Mouse (Mus musculus) bone marrow macrophage, adult 2 months (primary cell): Measurements from ENCODE around the gene Nudcd3. TPM values are rescaled to one million over a fixed set of nuclear protein-coding genes. Genes with fewer than 3 reads are reported as not detected.

Source experiments
- H3K27ac ChIP-seq: 2 replicates; pipeline ENCODE4 v1.5.1; 2012; ENCODE audit warnings: low read depth, low read length; ENCODE audit not compliant: insufficient read depth
- H3K4me1 ChIP-seq: 2 replicates; pipeline ENCODE4 v1.6.1; 2012; ENCODE audit warnings: low read length; ENCODE audit not compliant: control insufficient read depth, insufficient read depth
- H3K4me3 ChIP-seq: 2 replicates; pipeline ENCODE4 v1.5.1; 2012; ENCODE audit warnings: mild to moderate bottlenecking, low read length, moderate library complexity; ENCODE audit not compliant: insufficient read depth
- CTCF ChIP-seq: IDR thresholded peaks from 2 replicates; pipeline ENCODE4 v1.5.1; 2012; ENCODE audit warnings: low read depth, mild to moderate bottlenecking, low read length, moderate library complexity
- POLR2A ChIP-seq: IDR thresholded peaks from 2 replicates; pipeline ENCODE4 v1.6.1; 2012; ENCODE audit warnings: mild to moderate bottlenecking, low read depth, low read length, borderline replicate concordance
- polyA plus RNA-seq: library from polyadenylated mRNA; stranded (reverse); fragments of >200 nt; gene quantifications from 2 replicates; pipeline ENCODE4 v1.2.4, GENCODE M21; 2012; ENCODE audit not compliant: missing spikeins, insufficient read depth, insufficient read length

Gene Nudcd3
- polyA plus RNA-seq, 1 experiment, result 30.6 TPM

GRCm38 (mm10) chr11:6132886-6133285 is 67.3 kb downstream of the Nudcd3 start:
- Histone ChIP-seq H3K4me3 (no peak overlapping the region), H3K4me1 (no peaks in the 10 kb centered on the region), H3K27ac (no peak overlapping the region)
- TF ChIP-seq CTCF (no peak), POLR2A (no peak)

GRCm38 (mm10) chr11:6130578-6130977 is 69.6 kb downstream of the Nudcd3 start:
- no peak overlapping the region for H3K27ac ChIP-seq
- no peaks in the 10 kb centered on the region for H3K4me1 ChIP-seq
- H3K4me3 ChIP-seq, result no peak overlapping the region
- TF ChIP-seq POLR2A (no peak), CTCF (no peak)

GRCm38 (mm10) chr11:6123605-6124120 is 76.6 kb downstream of the Nudcd3 start:
- H3K27ac ChIP-seq, result no peak overlapping the region
- H3K4me3 ChIP-seq, result no peak overlapping the region
- no peaks in the 10 kb centered on the region for H3K4me1 ChIP-seq
- no peak for TF ChIP-seq CTCF

- Histone ChIP-seq H3K27ac (no peak overlapping the region), H3K4me3 (no peak overlapping the region), H3K4me1 (no peaks in the 10 kb centered on the region)
- TF ChIP-seq POLR2A, result no peak
- no peak for TF ChIP-seq CTCF
These were observed 77.6 kb downstream of the Nudcd3 start for GRCm38 (mm10) chr11:6122631-6123030.

GRCm38 (mm10) chr11:6120596-6120995 is 79.6 kb downstream of the Nudcd3 start:
- TF ChIP-seq POLR2A, result no peak
- TF ChIP-seq CTCF, result no peak
- Histone ChIP-seq H3K27ac (no peak overlapping the region), H3K4me3 (no peak overlapping the region)

GRCm38 (mm10) chr11:6120001-6120400 is 80.2 kb downstream of the Nudcd3 start:
- TF ChIP-seq POLR2A (no peak), CTCF (no peak)
- Histone ChIP-seq H3K27ac (no peak overlapping the region), H3K4me1 (no peaks in the 10 kb centered on the region), H3K4me3 (no peak overlapping the region)

More at GRCm38 (mm10) chr11:6120596-6120995, 79.6 kb downstream of the Nudcd3 start:
- H3K4me1 ChIP-seq, result no peaks in the 10 kb centered on the region

GRCm38 (mm10) chr11:6119312-6119711 is 80.9 kb downstream of the Nudcd3 start:
- H3K4me1 ChIP-seq, result no peaks in the 10 kb centered on the region
- H3K27ac ChIP-seq, result no peak overlapping the region
- H3K4me3 ChIP-seq, result no peak overlapping the region
- TF ChIP-seq CTCF (no peak), POLR2A (no peak)

- no peak overlapping the region for H3K27ac ChIP-seq
- no peak overlapping the region for H3K4me3 ChIP-seq
- TF ChIP-seq POLR2A (no peak), CTCF (no peak)
- H3K4me1 ChIP-seq, result no peaks in the 10 kb centered on the region
These were observed 82.3 kb downstream of the Nudcd3 start for GRCm38 (mm10) chr11:6117956-6118355.

- H3K27ac ChIP-seq, result no peak overlapping the region
- TF ChIP-seq POLR2A (no peak), CTCF (no peak)
- H3K4me1 ChIP-seq, result no peaks in the 10 kb centered on the region
- no peak overlapping the region for H3K4me3 ChIP-seq
These were observed 88.3 kb downstream of the Nudcd3 start for GRCm38 (mm10) chr11:6111734-6112484.

- H3K27ac ChIP-seq, result no peak overlapping the region
- no peaks in the 10 kb centered on the region for H3K4me1 ChIP-seq
- TF ChIP-seq POLR2A (no peak), CTCF (no peak)
- H3K4me3 ChIP-seq, result no peak overlapping the region
These were observed 90.2 kb downstream of the Nudcd3 start for GRCm38 (mm10) chr11:6109990-6110389.
